Mouse (Mus musculus) left cerebral cortex, adult 11 months (tissue): ENCODE measurements at regions not wholly inside any gene's neighbourhood (a gene's known extent, or its start where the extent isn't known, plus 50 kb on each side); places are given as distances from the start of the nearest gene placed in this dataset.
A peak's percentile ranks its signal among the peaks of the same experiment; 100 is the strongest.
"Not testable (repeated sequence)": the region's sequence is repeated elsewhere in the genome, so short reads cannot be mapped to it uniquely, and the experiment has no call there.

ENCODE experiments used
- DNase-seq: peaks from one replicate; pipeline ENCODE4 v3.0.0; 2022; ENCODE audit warnings: low spot score

GRCm38 (mm10) chr8:39426770-39427169 is 1248.1 kb upstream of the Adam24 start:
- no peak for DNase-seq

- DNase-seq: peak; percentile 37
Observed at GRCm38 (mm10) chr8:39427402-39427801, 1247.5 kb upstream of the Adam24 start.

- no peak for DNase-seq
Observed at GRCm38 (mm10) chr8:39440550-39441333, 1234.1 kb upstream of the Adam24 start.

- not testable (repeated sequence) for DNase-seq
Observed at GRCm38 (mm10) chr8:39491139-39491538, 1183.7 kb upstream of the Adam24 start.

GRCm38 (mm10) chr8:39500419-39500818 is 1174.5 kb upstream of the Adam24 start:
- DNase-seq: no peak

- no peak for DNase-seq
Observed at GRCm38 (mm10) chr8:39504261-39504660, 1170.6 kb upstream of the Adam24 start.

GRCm38 (mm10) chr8:39512967-39513366 is 1161.9 kb upstream of the Adam24 start:
- no peak for DNase-seq
